Mouse (Mus musculus) 3T3-L1 (cell line): ENCODE data around the gene Itga2b.

Experiments
- DNase-seq: peaks from one replicate; pipeline ENCODE4 v3.0.0-alpha.2; 2015; ENCODE audit warnings: low read depth, low spot score

Itga2b gene

DNA sequence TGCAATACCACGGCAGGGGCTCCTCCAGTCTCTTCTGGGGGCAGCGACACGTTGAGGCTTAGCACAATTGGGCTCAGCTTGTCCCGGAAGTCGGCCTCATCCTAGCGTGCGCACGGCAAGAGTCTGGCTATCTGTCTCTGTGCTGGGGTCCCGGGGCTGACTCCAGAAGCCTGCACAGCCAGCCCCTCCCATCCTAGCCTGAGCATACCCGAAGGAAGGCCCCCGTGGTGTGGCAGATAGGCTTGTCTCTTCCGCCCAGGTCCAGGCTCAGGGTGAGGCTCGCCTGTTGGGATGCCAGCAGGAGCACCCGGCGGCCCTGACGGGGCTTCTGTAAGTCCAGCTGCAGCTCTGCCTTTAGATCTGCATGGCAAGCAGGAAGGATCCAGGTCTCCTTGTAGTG lies 9.4 kb downstream of the Itga2b start:
- DNase-seq, result no peak

DNA sequence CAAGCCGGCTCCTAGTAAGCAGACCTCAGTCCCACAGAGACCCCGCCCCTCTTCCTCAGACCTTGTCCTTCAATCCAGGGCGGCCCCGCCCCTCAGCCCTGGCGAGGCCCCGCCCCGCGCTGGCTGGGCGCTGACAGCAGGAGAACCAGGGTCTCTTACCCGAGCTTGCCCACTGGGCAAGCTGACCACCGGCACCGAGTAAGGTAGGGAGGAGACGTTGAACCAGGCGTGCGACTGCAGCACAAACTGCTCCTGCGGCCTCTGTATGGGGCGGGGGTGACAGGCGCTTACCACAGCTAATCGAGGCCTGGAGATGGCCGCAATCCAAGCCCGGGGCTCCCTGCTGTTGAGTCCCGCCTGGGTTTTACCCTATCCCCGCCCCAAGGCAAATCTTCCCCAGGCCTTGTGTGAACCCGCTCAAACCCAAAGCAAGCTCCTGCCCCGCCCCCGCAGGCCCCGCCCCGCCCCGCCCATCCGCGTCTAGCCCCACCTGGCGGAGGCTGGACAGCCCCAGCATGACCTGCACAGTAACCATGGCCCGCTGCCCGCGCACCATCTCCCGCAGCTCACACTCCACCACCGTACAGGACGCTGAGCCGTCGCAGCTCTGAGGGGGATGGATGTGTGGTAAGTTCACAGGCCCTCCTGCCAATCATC lies 14.1 kb downstream of the Itga2b start:
- DNase-seq, result peak; percentile 94

DNA sequence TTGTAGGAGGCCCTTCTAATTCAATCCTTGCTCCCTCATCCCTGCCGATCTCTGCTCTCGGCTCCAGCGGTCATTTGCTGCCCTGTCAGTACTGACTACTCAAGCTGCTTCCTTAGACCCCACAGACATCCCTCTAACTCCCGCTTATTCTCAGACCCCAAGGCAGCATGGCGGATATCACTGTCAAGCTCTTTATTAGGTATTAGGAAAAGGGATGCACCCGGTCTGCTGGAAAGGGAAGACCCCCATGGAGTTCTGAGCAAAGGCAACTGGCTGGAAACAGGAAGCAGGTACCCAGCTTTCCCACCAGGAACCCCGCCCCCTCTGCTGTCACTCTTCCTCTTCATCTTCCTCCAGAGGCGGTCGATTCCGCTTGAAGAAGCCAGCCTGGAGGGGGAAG lies 16.8 kb downstream of the Itga2b start:
- DNase-seq, result no peak

DNA sequence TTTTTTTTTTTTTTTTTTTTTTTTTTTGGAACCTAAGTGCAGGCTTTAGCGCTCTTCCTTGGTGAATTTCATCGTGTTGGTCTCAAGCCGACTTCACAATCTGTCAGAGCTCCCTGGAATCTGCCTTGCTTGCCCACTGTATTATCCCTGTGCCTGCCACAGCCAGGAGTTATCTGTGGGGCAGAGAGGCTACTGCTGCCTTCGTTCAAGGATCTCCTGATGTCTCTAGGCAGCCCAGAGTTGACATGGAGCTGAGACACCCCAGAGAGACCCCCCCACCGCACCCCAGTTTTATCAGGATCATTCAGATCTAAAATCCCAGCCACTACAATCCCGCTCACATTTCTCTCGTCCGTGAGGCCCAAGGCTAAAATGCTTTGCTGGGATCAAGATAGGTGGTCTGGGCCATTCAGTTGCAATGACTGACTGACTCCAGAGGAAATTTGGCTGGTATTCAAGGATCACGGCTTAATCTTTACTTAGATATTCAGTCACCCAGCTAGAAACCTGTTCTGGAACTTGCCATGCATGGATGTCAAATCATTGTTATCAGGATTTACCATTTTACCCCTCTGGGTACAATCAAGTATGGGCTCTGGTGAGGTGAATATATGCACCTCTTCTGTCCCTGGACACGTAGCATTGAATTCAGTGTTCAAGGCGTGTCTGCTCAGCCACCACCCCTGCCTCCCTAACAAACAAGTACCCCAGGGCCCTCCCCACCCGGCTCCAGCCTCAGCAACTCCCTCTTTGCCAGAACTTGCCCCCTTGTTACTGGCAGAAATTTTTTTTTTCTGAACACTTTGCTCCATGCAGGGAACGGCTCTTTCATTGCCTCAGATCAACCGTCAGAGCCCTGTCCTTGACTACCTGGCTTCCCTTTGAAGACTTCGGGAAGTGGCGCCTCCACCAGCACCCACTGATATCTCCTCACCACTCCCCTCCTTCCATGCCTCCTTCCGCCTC lies 20.6 kb downstream of the Itga2b start:
- DNase-seq, result no peak

DNA sequence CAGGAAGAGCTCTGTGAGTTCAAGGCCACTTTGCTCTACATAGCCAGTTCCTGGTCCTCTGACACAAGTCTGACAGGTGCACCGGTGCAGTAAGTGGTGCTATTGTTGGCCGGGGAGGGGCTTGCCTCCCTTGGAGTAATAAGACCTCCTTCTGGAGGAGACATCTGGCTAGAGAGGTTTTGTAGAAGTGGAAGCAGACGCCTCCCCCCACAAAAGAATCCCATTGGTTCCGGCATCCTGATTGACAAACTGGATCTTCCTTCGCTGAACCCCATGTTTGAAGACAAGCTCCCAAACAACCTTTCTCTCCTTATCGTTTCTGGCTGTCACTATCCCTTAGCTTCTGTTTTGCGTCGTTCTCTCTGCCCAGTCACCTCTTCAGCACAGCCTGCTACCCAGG lies 21.6 kb downstream of the Itga2b start:
- DNase-seq, result no peak

DNA sequence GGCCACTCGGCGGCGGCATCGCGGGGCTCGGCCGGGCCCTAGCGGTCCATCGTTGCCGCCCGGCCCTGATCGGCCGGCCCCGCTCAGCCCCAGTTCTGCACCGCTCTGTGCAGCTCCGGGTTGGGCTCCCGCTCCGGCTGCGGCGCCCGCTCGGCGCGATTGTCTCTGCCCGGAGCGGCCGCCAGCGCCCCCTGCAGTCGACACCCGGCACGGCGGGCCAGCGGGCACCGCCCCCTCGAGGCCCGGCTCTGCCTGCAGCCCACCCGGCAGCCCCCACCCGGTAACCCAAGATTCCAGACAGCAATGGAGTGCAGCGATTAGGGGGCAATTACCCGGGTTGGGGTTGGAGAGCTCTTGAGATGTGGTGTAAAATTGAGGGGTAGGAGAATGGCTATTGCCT lies 22.4 kb downstream of the Itga2b start, which contains the start of gene Fam171a2:
TSS of gene Fam171a2 (minus strand) at position 186 of the 400 bp plus-strand sequence.
- peak; percentile 63 for DNase-seq

DNA sequence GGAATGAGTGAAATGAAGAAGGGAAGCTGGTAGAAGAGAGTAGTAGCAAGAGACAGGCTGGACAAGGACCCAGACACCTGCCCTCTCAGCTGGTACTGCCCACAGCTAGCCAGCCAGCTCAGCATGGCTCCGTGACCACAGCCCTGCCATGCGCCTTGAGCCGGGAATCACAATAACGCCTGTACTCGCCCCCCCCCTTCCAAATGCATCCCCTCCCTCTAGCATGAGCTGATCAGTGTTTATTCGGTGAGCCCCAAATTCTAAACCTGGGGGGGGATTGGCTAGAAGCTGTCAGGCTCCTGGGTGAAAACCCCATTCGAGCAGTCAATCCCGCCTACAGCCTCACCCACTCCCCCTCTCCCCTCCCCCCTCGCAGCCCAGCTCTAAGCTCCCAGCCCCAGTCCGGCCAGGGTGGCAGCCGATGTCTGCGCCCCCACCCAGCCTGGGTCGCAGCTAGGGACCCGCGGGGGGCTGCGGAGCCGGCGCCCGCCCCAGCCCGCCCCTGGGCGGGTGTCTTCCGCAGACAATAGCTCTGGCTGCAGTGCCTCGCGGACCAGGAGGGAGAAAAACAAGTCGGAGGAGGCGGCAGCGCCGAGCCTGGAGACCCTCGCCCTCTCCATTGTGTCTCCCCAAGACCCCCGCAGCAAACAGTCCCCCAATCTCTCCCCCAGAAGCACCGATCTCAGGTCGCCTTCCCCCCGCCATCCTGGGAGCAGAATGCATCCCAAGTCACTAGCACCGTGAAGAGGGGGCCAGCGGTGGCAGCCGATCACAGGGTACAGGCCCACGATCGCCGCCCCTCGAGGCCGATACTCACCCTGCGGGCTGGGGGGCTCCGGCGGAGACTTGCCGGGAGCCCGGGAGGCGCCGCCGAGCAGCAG lies 23.1 kb downstream of the Itga2b start:
- DNase-seq, result no peak

DNA sequence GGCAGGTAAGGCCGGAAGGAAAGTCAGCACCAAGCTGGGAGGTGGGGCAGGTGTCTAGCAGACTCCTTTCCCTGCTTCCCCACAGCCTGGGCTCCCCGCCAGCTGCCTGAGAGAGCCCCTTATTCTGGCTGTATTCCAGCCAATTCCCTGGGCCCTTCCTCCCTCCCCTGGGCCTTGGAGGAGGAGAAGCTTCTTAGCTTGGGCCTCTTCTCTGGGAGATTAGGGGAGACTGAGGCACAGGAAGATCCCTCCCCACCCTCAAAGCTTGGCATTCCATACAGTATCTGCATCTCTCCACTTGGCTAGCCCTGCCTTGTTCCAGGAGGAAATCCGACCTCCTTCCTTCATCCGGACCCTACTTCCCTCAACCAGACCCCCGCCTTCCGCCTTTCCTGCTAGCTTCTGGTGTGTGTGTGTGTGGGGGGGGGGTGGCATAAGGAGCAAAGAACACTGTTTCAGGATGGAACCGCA lies 24.0 kb downstream of the Itga2b start:
- no peak for DNase-seq

DNA sequence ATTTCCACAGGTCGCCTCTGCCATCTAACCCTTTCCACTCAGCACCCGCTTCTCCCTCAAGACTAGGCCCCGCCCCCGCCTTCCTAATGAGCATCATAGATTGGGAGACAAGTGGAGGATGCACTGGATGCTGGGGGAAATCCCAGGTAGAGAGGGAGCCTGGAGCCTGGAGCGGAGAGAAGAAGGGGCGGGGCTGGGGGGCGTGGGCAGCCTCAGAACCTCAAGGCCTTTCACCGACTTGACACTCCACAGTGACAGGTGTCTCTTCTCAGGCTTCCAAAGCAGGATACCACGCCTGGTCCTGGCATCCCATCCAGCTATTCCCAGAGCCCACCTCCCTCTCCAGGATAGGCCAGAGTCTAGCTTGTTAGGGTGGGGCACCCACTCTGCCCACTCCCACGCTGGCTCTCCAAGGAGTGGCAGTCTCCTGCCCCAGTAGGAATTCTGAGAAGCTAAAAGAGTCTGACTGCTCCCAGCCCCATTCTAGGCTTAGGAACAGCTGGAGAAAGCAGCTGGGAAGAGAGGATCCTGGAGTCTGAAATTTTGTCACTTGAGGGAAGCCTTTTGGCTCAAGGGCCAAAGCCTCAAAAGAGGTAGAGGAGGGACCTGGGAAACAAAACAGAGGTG lies 24.5 kb downstream of the Itga2b start:
- DNase-seq, result no peak

DNA sequence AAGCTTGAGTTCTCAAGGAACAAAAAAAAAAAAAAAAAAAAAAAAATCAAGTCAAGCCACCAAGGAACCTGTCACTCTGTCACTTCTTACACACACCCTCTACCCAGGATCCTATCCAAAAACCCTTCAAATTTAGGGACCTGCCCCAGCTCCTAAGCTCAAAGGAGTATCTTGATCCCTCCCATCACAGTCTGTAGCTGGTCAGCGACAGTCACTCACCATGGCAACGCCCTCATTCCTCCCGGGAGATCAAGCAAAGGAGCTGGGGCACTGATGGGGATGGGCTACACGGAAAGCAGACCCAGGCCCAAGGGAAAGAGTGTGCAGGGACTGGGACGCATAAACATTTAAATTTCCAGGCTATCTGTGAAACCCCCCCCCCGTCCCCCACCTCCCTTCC lies 25.1 kb downstream of the Itga2b start:
- no peak for DNase-seq

DNA sequence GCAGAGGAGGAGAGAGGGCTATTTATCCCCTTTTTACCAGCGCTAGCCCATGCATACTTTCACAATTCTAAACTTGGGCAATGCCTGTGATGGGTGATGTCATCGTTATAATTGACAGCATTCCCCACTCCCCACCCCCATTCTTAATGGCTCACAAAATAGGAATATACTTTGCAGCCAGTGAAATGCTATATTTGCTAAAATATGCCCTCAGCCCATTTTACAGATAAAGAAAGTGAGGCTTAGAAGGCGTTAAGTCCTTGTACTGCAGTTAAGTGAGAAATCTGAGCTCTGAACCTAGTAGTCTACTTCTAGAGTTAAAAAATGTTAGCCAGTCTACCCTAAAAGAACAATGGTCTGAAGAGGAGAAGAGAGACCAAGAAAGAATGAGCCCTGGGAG lies 25.6 kb downstream of the Itga2b start:
- DNase-seq, result no peak

DNA sequence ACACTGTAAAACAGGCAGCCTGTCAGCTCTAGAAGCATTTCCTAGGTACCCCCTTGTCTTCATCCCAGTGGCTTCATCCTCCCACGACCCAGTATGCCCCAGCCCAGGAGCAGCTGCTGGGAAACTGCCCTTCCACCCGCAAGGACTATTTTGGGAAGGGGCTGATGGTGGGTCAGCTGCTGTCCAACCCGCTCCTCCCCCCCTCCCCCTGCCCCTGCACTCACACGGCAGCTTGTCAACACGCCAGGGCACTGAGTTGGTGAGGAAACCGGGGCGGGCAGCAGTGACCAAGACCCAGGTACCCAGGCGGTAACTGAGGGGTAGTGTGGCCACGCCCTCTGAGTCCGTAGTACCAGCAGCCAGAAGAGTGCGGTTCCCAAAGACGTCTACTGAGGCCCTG lies 26.2 kb downstream of the Itga2b start:
- DNase-seq, result no peak

DNA sequence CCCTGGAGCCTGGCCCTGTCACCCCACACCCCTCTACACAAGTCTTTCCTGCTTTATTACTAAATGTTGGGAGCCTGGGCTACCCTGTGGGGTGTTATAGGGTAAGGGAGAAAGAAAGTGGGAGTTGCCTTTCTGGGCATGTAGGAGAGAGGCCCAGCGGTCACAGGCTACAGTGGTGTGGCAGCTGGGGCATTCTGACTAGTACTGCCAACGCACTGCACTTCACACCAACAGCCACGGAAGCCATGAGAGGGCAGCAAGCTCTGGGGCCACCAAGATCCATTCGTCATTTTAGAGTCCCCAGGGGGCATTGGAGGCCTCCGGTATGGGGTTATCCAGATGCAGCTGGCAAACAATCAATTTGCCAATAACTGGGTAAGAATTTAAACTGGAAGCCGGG lies 27.8 kb downstream of the Itga2b start:
- no peak for DNase-seq

DNA sequence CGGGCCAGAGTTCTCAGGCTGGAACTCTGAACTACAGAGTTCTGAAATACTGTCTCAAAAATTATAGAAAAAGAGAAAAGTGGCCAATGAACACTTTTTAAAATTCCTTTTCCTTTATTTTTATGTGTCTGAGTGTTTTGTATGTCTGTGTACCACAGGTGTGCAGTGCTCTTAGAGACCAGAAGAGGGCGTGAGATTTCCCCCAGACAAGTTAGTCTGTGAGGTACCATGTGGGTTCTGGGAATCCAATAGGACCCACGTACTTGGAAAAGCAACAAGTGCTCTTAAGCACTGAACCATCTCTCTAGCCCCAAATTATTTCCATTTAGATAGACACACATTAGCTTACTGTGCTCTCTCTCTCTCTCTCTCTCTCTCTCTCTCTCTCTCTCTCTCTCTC lies 28.5 kb downstream of the Itga2b start:
- DNase-seq, result no peak

DNA sequence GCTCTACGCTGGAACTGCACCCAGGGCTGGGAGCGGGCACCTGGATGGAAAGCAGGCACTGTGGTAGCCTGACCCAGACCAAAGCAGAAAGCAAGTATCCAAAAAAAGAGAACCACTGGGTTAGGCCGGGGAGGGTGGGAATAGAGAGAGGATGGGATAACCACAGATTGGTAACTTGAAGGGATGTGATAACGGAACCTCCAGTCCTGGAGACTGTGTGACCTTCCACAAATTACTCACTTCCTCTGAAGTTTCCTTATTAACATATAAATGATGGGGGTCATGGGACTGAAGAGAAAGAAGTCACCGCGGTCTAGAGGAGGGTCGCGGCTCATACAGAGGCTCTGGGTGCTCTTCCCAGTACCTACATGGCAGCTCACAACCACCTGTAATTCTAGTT lies 29.7 kb downstream of the Itga2b start:
- no peak for DNase-seq

DNA sequence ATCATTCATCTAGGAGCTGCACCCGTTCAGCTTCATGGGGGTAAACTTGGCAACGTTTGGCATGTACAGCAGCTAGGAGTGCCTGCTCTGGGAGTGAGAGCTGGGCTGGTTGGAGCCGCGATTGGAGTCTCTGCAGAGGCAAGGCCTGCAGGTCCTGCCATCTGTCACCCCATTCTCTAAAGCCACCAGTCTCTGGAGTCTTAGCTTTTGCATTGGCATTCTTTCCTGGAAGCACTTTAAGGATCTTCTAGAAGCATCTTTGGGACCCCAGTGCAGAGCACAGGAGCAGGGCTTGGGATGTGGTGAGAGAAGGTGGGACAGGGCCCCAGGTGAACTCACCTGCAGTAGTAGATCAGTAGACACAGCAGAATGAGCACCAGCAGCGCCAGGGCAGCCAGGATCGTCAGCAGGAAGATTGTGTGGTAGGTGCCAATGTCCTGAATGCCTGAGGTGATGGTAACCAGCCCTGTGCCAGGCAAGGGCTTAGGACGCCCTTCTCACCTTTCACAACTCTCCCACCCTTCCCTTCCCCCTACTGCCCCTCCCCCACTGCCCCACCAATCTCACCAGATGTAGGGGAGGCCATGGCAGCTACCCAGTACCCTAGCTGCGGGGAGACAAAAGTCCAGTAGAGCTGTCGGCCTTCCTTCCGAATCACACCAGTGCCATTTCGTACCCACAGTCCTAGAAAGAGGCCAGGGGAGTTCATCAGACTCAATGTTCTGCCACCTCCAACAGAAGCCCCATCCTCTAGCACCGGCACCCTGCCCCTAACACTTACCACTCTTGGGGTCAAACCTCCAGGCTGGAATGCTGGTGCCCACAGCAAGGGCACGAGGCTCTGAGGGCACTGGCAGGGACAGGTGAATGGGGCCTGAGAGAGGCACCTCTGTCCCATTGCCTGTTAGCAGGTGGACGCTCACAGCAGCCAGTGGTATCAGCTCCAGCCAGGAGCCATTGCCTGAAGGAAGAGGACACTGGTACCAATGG lies 30.5 kb downstream of the Itga2b start:
- DNase-seq, result no peak

DNA sequence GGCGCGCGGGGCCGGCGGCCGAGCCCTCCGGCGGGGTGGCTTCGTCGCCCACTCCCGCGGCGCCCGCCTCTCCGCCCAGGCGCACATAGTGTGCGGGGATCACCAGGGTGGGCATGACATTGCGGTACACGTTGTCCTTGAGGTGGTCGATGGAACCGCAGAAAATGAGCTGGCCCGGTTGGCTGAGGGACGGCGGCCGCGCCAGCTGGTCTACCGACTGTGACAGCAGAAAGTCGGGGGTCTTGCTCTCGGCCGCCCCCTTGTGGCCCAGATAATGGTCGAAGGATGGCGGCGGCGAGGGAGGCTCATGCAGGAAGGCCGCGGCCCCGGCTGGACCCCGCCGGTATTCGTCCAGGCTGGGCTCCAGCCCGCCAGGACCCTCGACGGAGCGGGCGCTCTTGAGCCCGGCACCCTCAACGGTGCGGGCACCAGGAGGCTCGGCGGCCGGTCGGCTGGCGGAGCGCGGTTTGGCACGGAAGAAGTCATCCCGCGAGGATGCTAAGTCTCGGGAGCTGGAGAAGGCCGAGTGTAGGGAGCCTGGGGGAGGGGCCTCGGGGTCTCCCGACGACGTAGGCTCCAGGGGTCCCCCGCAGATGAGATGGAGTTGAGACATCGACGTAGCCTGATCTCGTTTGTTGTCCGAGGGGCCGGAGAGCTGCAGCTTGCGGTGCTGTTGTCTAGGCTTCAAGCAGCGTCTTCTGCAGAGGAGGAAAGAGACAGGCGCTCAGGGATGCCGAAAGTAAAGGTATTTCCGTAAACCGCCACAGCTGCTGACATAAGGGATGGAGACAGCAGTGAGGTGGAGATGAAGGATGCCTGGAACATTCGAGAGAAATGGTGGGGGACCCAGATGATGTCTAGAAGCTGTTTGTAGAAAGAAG lies 31.5 kb downstream of the Itga2b start:
- DNase-seq, result no peak

DNA sequence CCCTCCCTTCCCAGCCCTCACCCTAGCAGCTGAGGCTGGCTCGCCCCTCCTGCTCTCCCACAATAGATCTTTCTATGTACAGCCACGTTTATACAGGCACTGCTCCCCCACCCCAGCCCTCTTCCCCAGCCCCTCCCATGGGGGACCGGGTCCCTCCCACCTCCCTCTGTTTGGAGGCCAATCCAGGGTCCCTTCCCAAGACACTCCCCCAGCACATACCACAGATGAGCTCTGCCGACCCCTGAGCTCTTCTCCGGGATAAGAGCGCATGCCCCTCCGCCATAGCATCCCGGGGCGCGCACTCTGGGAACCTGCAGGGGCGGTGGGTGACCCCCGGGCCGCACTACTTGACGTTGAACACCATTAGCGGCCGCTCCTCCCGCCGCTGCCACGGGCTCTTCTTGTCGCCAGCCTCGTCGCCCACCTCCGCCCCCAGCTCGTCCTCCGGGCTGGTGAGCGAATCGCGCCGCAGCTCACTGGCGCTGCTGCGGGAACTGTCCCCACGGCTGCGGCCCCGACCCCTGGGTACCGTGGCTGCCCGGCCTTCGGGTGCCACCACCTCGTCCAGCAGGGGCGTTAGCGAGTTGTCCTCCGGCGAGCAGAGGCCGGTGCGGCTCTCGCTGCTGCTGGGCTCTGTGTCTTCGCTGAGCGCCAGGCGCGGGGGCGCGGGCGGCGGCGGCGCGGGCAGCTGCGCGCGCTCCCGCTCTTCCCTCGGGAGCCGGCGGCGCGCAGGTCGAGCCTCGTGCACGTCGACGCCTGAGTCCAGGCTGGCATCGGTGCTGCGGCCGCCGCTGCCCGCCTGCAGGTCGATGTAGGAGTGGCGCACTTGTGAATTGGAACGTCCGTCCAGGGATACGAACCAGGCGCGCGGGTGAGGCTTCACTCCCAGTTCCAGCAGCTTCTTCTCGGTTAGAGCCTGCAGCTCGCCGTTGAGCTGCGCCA lies 32.5 kb downstream of the Itga2b start:
- DNase-seq, result no peak
